Mouse (Mus musculus) retina, postnatal 7 days (tissue): ENCODE measurements around the gene Olfr668.
"Not testable (repeated sequence)": the region's sequence is repeated elsewhere in the genome, so short reads cannot be mapped to it uniquely, and the experiment has no call there.

Experiments
- DNase-seq: peaks from one replicate; pipeline ENCODE4 v3.0.0-alpha.2; 2012; ENCODE audit warnings: low read depth, low spot score

The Olfr668 gene

DNA sequence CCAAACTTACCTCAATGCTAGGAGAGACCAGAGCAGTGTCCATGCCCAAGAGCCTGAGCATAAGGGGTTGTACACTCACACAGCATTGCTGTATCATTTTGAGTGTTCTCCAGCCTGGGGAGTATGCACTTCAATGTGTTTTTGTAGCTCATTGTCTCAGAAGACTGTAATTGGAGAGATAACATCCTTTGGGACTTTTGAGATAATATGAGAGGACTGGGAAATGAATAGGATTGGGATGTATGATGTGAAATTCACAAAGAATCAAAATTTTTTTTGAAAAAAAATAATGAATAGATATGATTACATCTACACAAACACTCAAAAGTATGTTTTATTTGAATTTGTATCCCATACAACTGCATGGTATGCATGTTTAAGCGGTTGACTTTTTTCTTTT is at the start of gene Olfr668:
TSS of gene Olfr668 (minus strand) at position 101 of the 400 bp plus-strand sequence.
- no peak for DNase-seq

- DNase-seq = not testable (repeated sequence)
Observed at GRCm38 (mm10) chr7:104972507-104972906, 44.6 kb upstream of the Olfr668 start.

GRCm38 (mm10) chr7:104962520-104962919 is 34.7 kb upstream of the Olfr668 start, which contains the start of gene Olfr670:
Olfr670 (minus strand) TSS chr7:104962620.
- no peak for DNase-seq

DNA sequence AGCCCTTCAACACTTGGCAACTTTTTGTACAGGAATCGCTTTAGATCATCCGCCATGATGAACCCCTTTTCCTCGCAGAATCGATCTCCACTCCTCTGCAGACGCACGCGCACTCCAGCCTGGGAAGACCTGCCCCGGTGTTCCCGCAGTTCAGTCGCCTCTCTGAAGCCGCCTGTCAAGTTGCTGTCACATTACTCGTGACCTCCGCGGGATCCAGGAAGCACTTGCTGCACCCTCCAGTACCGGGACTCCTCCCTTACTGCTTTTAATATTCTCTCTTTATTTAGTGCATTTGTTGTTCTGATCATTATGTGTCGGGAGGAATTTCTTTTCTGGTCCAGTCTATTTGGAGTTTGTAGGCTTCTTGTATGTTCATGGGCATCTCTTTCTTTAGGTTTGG is 22.4 kb upstream of the Olfr668 start:
- not testable (repeated sequence) for DNase-seq

- DNase-seq = no peak
Observed at GRCm38 (mm10) chr7:104933940-104934339, 6.1 kb upstream of the Olfr668 start, which contains the start of gene Olfr669. Olfr669 (plus strand) TSS chr7:104934240.

GRCm38 (mm10) chr7:104921382-104921781 is 6.5 kb downstream of the Olfr668 start, which contains the start of gene Olfr667:
Olfr667 (minus strand) TSS chr7:104921482.
- no peak for DNase-seq

GRCm38 (mm10) chr7:104895852-104896251 is 32.0 kb downstream of the Olfr668 start, which contains the start of gene Olfr666:
Olfr666 (minus strand) TSS chr7:104895952.
- DNase-seq = no peak

GRCm38 (mm10) chr7:104877731-104878130 is 50.1 kb downstream of the Olfr668 start, which contains the start of gene Olfr665:
Olfr665 (plus strand) TSS chr7:104878031.
- no peak for DNase-seq
